ENCODE assay signal across 19 mouse cellular contexts in genomic region chr1:45826148-45826547, GRCm38 (mm10). TPM values are rescaled to one million over a fixed set of nuclear protein-coding genes. Genes with fewer than 3 reads are reported as not detected.
DNase-seq lines count a peak whose midpoint lies in the region; ATAC-seq and TF ChIP-seq lines count a peak whose summit lies in the region.
"Had no signal": no experiment of that assay in that cellular context is flagged by ENCODE, and none has a peak within 500 bp of the region (broad histone marks: within the 10 kb centered on the region; RNA-seq: fewer than 3 reads in every experiment).

No protein-coding gene starts in this region.

- H3K4me1 ChIP-seq in bone marrow macrophage, adult 2 months (ENCODE audit: control insufficient read depth, insufficient read depth, low read length): peaks cover 21% of the 10 kb centered on the region
- H3K4me1 ChIP-seq in heart, adult 2 months (ENCODE audit: control insufficient read depth, insufficient read depth, low read length): no peaks in the 10 kb centered on the region
- H3K4me1 ChIP-seq: embryonic facial prominence, embryonic 10.5 days; embryonic facial prominence, embryonic 12.5 days; forebrain, embryonic 12.5 days had no signal

- no peak for TF ChIP-seq CTCF in bone marrow macrophage, adult 2 months (IDR thresholded peaks at IDR 0.05; ENCODE audit: low read depth, low read length)
- no peak for TF ChIP-seq CTCF in heart, adult 2 months (IDR thresholded peaks at IDR 0.05)

- peak; percentile 6 for DNase-seq in 416B (ENCODE audit: low read depth)
- DNase-seq in right cerebral cortex, postnatal 36 days (ENCODE audit: low spot score in 2 of 2): no peak
- DNase-seq in heart, adult 2 months: no peak
- no peak for DNase-seq in cerebellum, adult 9-10 months
- DNase-seq: adrenal gland, adult 8-10 months; adrenal gland, postnatal 14 days; adrenal gland, postnatal 36 days; B cell, adult 2 months; cerebellum, adult 11 months; cerebellum, adult 18-20 months; cerebellum, adult 8-10 months; cerebellum, postnatal 10 days; cerebellum, postnatal 25 days had no signal

- H3K27me3 ChIP-seq in heart, adult 2 months (ENCODE audit: control insufficient read depth, insufficient read depth, low read length): no peaks in the 10 kb centered on the region
- H3K27me3 ChIP-seq: embryonic facial prominence, embryonic 12.5 days; forebrain, embryonic 12.5 days had no signal

- 10% methylated on average over 2 of the region's 2 CpGs for WGBS in macrophage (ENCODE audit: missing documents)
- 80% methylated on average over 2 of the region's 2 CpGs for WGBS in heart, adult 2 months

- H3K36me3 ChIP-seq in macrophage (ENCODE audit: inconsistent target): peaks cover 17% of the 10 kb centered on the region
- H3K36me3 ChIP-seq in heart, adult 2 months (ENCODE audit: control insufficient read depth, insufficient read depth, low read length): no peaks in the 10 kb centered on the region

- H3K79me2 ChIP-seq in macrophage (ENCODE audit: inconsistent target): no peaks in the 10 kb centered on the region
- H3K79me2 ChIP-seq in heart, adult 2 months (replicated peaks; ENCODE audit: control insufficient read depth, insufficient read depth, low read length): no peaks in the 10 kb centered on the region

- no peak for TF ChIP-seq EP300 in heart, adult 2 months (IDR thresholded peaks at IDR 0.05; ENCODE audit: insufficient read depth, low read depth, low read length)

- H3K27ac ChIP-seq in bone marrow macrophage, adult 2 months (ENCODE audit: insufficient read depth, low read depth, low read length): peak overlapping the region; percentile 90
- peak overlapping the region; percentile 95 for H3K27ac ChIP-seq in macrophage
- no peak overlapping the region for H3K27ac ChIP-seq in heart, adult 2 months
- H3K27ac ChIP-seq: embryonic facial prominence, embryonic 10.5 days; embryonic facial prominence, embryonic 12.5 days; forebrain, embryonic 12.5 days had no signal

- TF ChIP-seq POLR2A in bone marrow macrophage, adult 2 months (IDR thresholded peaks at IDR 0.05; ENCODE audit: borderline replicate concordance, low read depth, low read length): no peak
- no peak for TF ChIP-seq POLR2A in heart, adult 2 months (IDR thresholded peaks at IDR 0.05; ENCODE audit: insufficient read depth, low read depth, low read length)

- H3K4me3 ChIP-seq in bone marrow macrophage, adult 2 months (ENCODE audit: insufficient read depth, low read length): no peak overlapping the region
- no peak overlapping the region for H3K4me3 ChIP-seq in macrophage (ENCODE audit: inconsistent target)
- H3K4me3 ChIP-seq in heart, adult 2 months: no peak overlapping the region
- H3K4me3 ChIP-seq: embryonic facial prominence, embryonic 10.5 days; embryonic facial prominence, embryonic 12.5 days; forebrain, embryonic 12.5 days had no signal

- peak; percentile 40; the same call in 1 of the 2 replicates for ATAC-seq in megakaryocyte progenitor cell, adult 5-6 weeks (replicated peaks; ENCODE audit: poor library complexity)

- intact Hi-C loops in heart, adult 2 months (cut with DNase I): loop anchor here (2.0 kb wide), 1 partner anchor 105 kb away; no protein-coding TSS in a partner anchor

- no peak overlapping the region for H3K9ac ChIP-seq in heart, adult 2 months (ENCODE audit: low read depth, low read length)
- H3K9ac ChIP-seq: embryonic facial prominence, embryonic 12.5 days; forebrain, embryonic 12.5 days had no signal

RNA-seq across cellular contexts. Expression of gene Wdr75, which starts 31.2 kb away (rescaled TPM):
- polyA plus RNA-seq in bone marrow macrophage, adult 2 months (2012; ENCODE audit: insufficient read depth, insufficient read length, missing spikeins): 12.8 and 21.6 TPM in 2 replicates
- total RNA-seq in macrophage (2018; cell fraction: chromatin; rRNA removed): 10 to 100 TPM in 22 of 26 experiments, 1 to 10 TPM in 4; 5.4 to 42.8 (median 26.5) TPM
- 10 to 100 TPM in 25 of 26 experiments, 1 to 10 TPM in 1; 7.8 to 20.0 (median 15.6) TPM for total RNA-seq in macrophage (2018; cell fraction: cytosol; rRNA removed)
- 10 to 100 TPM in 25 of 26 experiments, 1 to 10 TPM in 1; 9.4 to 83.0 (median 15.8) TPM for total RNA-seq in macrophage (2018; cell fraction: nucleus; rRNA removed)
- 13.0 to 38.3 TPM (median 19.1 TPM) in 3 replicates for polyA plus RNA-seq in macrophage (2018)
- 145 and 159 TPM in 2 replicates for total RNA-seq in megakaryocyte progenitor cell, adult 5-6 weeks (2015)
- total RNA-seq in megakaryocyte progenitor cell, adult 5-6 weeks (2017): 68.6 and 97.2 TPM in 2 replicates
- total RNA-seq in heart, adult 2 months (2021): 10 to 100 TPM; 19.1 to 22.8 TPM
- polyA plus RNA-seq in heart, adult 2 months (2012; rRNA removed): 27.8 and 40.0 TPM in 2 replicates
